In genomic region chr1:153721565-153722310, GRCm38 (mm10) we compare ENCODE assay signal across 27 mouse cellular contexts. TPM values are rescaled to one million over a fixed set of nuclear protein-coding genes. Genes with fewer than 3 reads are reported as not detected.
"Had no signal": no experiment of that assay in that cellular context is flagged by ENCODE, and none has a peak within 500 bp of the region (broad histone marks: within the 10 kb centered on the region; RNA-seq: fewer than 3 reads in every experiment).

No protein-coding gene starts in this region.

- H3K4me1 ChIP-seq: heart, embryonic 10.5 days; heart, embryonic 12.5 days; hindbrain, embryonic 10.5 days; hindbrain, embryonic 12.5 days; intestine, embryonic 15.5 days; limb, embryonic 13.5 days; limb, embryonic 15.5 days; liver, embryonic 12.5 days had no signal

- H3K9ac ChIP-seq: heart, embryonic 12.5 days; hindbrain, embryonic 12.5 days; hindbrain, embryonic 14.5 days; intestine, embryonic 15.5 days; limb, embryonic 13.5 days; limb, embryonic 15.5 days; liver, embryonic 12.5 days; liver, embryonic 14.5 days had no signal

- H3K27ac ChIP-seq: gastrocnemius, adult 2 months; heart, embryonic 10.5 days; hindbrain, embryonic 10.5 days; hindbrain, embryonic 12.5 days; hindbrain, embryonic 14.5 days; intestine, embryonic 15.5 days; limb, embryonic 13.5 days; limb, embryonic 15.5 days; liver, embryonic 12.5 days; liver, embryonic 14.5 days had no signal

- H3K36me3 ChIP-seq: heart, embryonic 10.5 days; heart, embryonic 12.5 days; hindbrain, embryonic 10.5 days; hindbrain, embryonic 12.5 days; intestine, embryonic 15.5 days; limb, embryonic 13.5 days; limb, embryonic 15.5 days; liver, embryonic 12.5 days had no signal

- H3K9me3 ChIP-seq: heart, embryonic 10.5 days; heart, embryonic 12.5 days; hindbrain, embryonic 10.5 days; hindbrain, embryonic 12.5 days; intestine, embryonic 15.5 days; limb, embryonic 13.5 days; limb, embryonic 15.5 days; liver, embryonic 12.5 days had no signal

- DNase-seq: gastrocnemius, adult 2 months; gastrocnemius, postnatal 10 days; gastrocnemius, postnatal 25 days; heart, adult 18-20 months; heart, postnatal 10 days; heart, postnatal 4 days; kidney, adult 18-20 months; kidney, adult 8-10 months; kidney, postnatal 10 days; kidney, postnatal 25 days; kidney, postnatal 4 days; layer of hippocampus, adult 9-11 months; layer of hippocampus, postnatal 36 days had no signal

- ATAC-seq: hindbrain, embryonic 16.5 days; inflammation-experienced regulatory T-cells, adult 6 months; intestine, embryonic 15.5 days; intestine, postnatal 0 days; liver, embryonic 12.5 days had no signal

- H3K27me3 ChIP-seq: heart, embryonic 12.5 days; hindbrain, embryonic 12.5 days; intestine, embryonic 15.5 days; limb, embryonic 13.5 days; limb, embryonic 15.5 days; liver, embryonic 12.5 days had no signal

- H3K4me2 ChIP-seq: heart, embryonic 12.5 days; hindbrain, embryonic 12.5 days; hindbrain, embryonic 14.5 days; intestine, embryonic 15.5 days; limb, embryonic 13.5 days; limb, embryonic 15.5 days; liver, embryonic 12.5 days had no signal

- H3K4me3 ChIP-seq: gastrocnemius, adult 2 months; heart, embryonic 10.5 days; heart, embryonic 12.5 days; hindbrain, embryonic 10.5 days; hindbrain, embryonic 12.5 days; intestine, embryonic 15.5 days; limb, embryonic 13.5 days; limb, embryonic 15.5 days; liver, embryonic 12.5 days had no signal

RNA-seq across cellular contexts. Expression of gene Rgs16, which starts 18.4 kb away (rescaled TPM):
- total RNA-seq: granulocyte monocyte progenitor cell, adult 5-6 weeks had no signal
